Mouse (Mus musculus) stomach, postnatal 0 days (tissue): ENCODE data around the gene Olfr898. TPM values are rescaled to one million over a fixed set of nuclear protein-coding genes. Genes with fewer than 3 reads are reported as not detected.

Experiments used
- ATAC-seq: fragments of 200-750 bp; cut with Nextera tagmentation; 2 replicates; pipeline ENCODE4 v1.8.0; 2017; ENCODE audit not compliant: low FRiP score, low TSS enrichment
- DNase-seq: peaks from one replicate; pipeline ENCODE4 v3.0.0-alpha.2; 2016; ENCODE audit warnings: low spot score
- H3K27ac ChIP-seq: fragments of 300-500 bp; sonication (generic); replicated peaks from 2 replicates; pipeline ENCODE4 v1.5.1; 2014; ENCODE audit warnings: mild to moderate bottlenecking, control low read depth
- H3K27me3 ChIP-seq: fragments of 300-500 bp; sonication (generic); 2 replicates; pipeline ENCODE4 v1.6.1; 2014; ENCODE audit warnings: low read length; ENCODE audit not compliant: control insufficient read depth, insufficient read depth
- H3K36me3 ChIP-seq: fragments of 300-500 bp; sonication (generic); 2 replicates; pipeline ENCODE4 v1.6.1; 2014; ENCODE audit warnings: low read length, mixed read lengths; ENCODE audit not compliant: control insufficient read depth, insufficient read depth
- H3K4me1 ChIP-seq: fragments of 300-500 bp; sonication (generic); replicated peaks from 2 replicates; pipeline ENCODE4 v1.6.1; 2014; ENCODE audit warnings: antibody characterized with exemption; ENCODE audit not compliant: control insufficient read depth, insufficient read depth
- H3K4me2 ChIP-seq: fragments of 300-500 bp; sonication (generic); replicated peaks from 2 replicates; pipeline ENCODE4 v1.6.1; 2014; ENCODE audit warnings: low read depth, mild to moderate bottlenecking, control low read depth, moderate library complexity
- H3K4me3 ChIP-seq: fragments of 300-500 bp; sonication (generic); 2 replicates; pipeline ENCODE4 v1.5.1; 2014; ENCODE audit warnings: low read depth, low read length, control low read depth
- H3K9ac ChIP-seq: fragments of 300-500 bp; sonication (generic); 2 replicates; pipeline ENCODE4 v1.6.1; 2014; ENCODE audit warnings: mild to moderate bottlenecking, low read length, control low read depth, mixed read lengths
- H3K9me3 ChIP-seq: fragments of 300-500 bp; sonication (generic); 2 replicates; pipeline ENCODE4 v1.6.1; 2016; ENCODE audit warnings: low read length; ENCODE audit not compliant: control insufficient read depth
- CTCF ChIP-seq: IDR thresholded peaks from 2 replicates; pipeline ENCODE4 v1.5.1; 2016; ENCODE audit warnings: antibody characterized with exemption, low read depth, mild to moderate bottlenecking, moderate library complexity
- EP300 ChIP-seq: optimal IDR thresholded peaks from 2 replicates; pipeline ENCODE3; 2016; ENCODE audit warnings: antibody characterized with exemption
- WGBS: fragments of 180-500 bp; shearing (Covaris S2); extraction: QIAGEN DNeasy Blood & Tissue Kit; methylation state at CpG from one replicate; pipeline ENCODE4 v1.1.7; 2014; 5-methylcytosine and 5-hydroxymethylcytosine counted together
- polyA plus RNA-seq: library from polyadenylated mRNA; unstranded; fragments of >200 nt; fragmentation: Nextera tagmentation; extraction: Ambion mirVana; gene quantifications from 2 replicates; pipeline ENCODE4 v1.2.1, GENCODE M21; 2015

The Olfr898 gene
- polyA plus RNA-seq = not detected in 2 replicates

GRCm38 (mm10) chr9:38348111-38348510 is at the start of gene Olfr898:
Gene Olfr898, plus strand, starts transcription at chr9:38348411.
- TF ChIP-seq CTCF = no peak
- H3K4me2 ChIP-seq = no peak within 1 kb of the TSS
- H3K36me3 ChIP-seq = no peaks in the 10 kb centered on the region
- DNase-seq = no peak
- no peak within 1 kb of the TSS for H3K9ac ChIP-seq
- WGBS = 91% methylated on average over 4 of the region's 4 CpGs
- no peaks in the 10 kb centered on the region for H3K27me3 ChIP-seq
- no peak within 1 kb of the TSS for H3K27ac ChIP-seq
- H3K4me3 ChIP-seq = no peak within 1 kb of the TSS
- no peak for ATAC-seq
- no peaks in the 10 kb centered on the region for H3K9me3 ChIP-seq
- H3K4me1 ChIP-seq = no peaks in the 10 kb centered on the region

GRCm38 (mm10) chr9:38328760-38329159 is 19.5 kb upstream of the Olfr898 start, which contains the start of gene Olfr25:
Gene Olfr25, plus strand, starts transcription at chr9:38329060.
- H3K27me3 ChIP-seq = no peaks in the 10 kb centered on the region
- H3K27ac ChIP-seq = no peak within 1 kb of the TSS
- H3K36me3 ChIP-seq = no peaks in the 10 kb centered on the region
- no peaks in the 10 kb centered on the region for H3K4me1 ChIP-seq
- ATAC-seq (no peak), DNase-seq (no peak)
- H3K9ac ChIP-seq = no peak within 1 kb of the TSS
- no peak within 1 kb of the TSS for H3K4me2 ChIP-seq
- WGBS = 73% methylated on average over 3 of the region's 3 CpGs
- no peak for TF ChIP-seq EP300
- no peak for TF ChIP-seq CTCF
- H3K9me3 ChIP-seq = no peaks in the 10 kb centered on the region
- H3K4me3 ChIP-seq = no peak within 1 kb of the TSS

GRCm38 (mm10) chr9:38366596-38366995 is 18.4 kb downstream of the Olfr898 start, which contains the start of gene Olfr250:
Gene Olfr250, plus strand, starts transcription at chr9:38366896.
- no peak within 1 kb of the TSS for H3K4me3 ChIP-seq

GRCm38 (mm10) chr9:38376786-38377185 is 28.6 kb downstream of the Olfr898 start, which contains the start of gene Olfr251:
Gene Olfr251, plus strand, starts transcription at chr9:38377086.
- Histone ChIP-seq H3K36me3 (no peaks in the 10 kb centered on the region), H3K27me3 (no peaks in the 10 kb centered on the region), H3K9ac (no peak within 1 kb of the TSS), H3K4me2 (no peak within 1 kb of the TSS), H3K9me3 (no peaks in the 10 kb centered on the region), H3K27ac (no peak within 1 kb of the TSS), H3K4me1 (no peaks in the 10 kb centered on the region), H3K4me3 (no peak within 1 kb of the TSS)
- WGBS = 41% methylated on average over 2 of the region's 2 CpGs
- TF ChIP-seq CTCF (no peak), EP300 (no peak)
- no peak for DNase-seq
- ATAC-seq = no peak

More at GRCm38 (mm10) chr9:38366596-38366995, 18.4 kb downstream of the Olfr898 start, which contains the start of gene Olfr250:
- DNase-seq (no peak), ATAC-seq (no peak)
- no peaks in the 10 kb centered on the region for H3K4me1 ChIP-seq
- H3K9ac ChIP-seq = no peak within 1 kb of the TSS
- no peaks in the 10 kb centered on the region for H3K36me3 ChIP-seq
- H3K9me3 ChIP-seq = no peaks in the 10 kb centered on the region
- no peak for TF ChIP-seq CTCF
- H3K4me2 ChIP-seq = no peak within 1 kb of the TSS
- H3K27ac ChIP-seq = no peak within 1 kb of the TSS
- H3K27me3 ChIP-seq = no peaks in the 10 kb centered on the region
- 91% methylated on average over 2 of the region's 2 CpGs for WGBS

- WGBS = 78% methylated on average over 1 of the region's 1 CpGs
- no peak within 1 kb of the TSS for H3K4me2 ChIP-seq
- no peaks in the 10 kb centered on the region for H3K4me1 ChIP-seq
- ATAC-seq (no peak), DNase-seq (no peak)
- no peaks in the 10 kb centered on the region for H3K9me3 ChIP-seq
- no peaks in the 10 kb centered on the region for H3K36me3 ChIP-seq
- no peaks in the 10 kb centered on the region for H3K27me3 ChIP-seq
- no peak within 1 kb of the TSS for H3K9ac ChIP-seq
- no peak within 1 kb of the TSS for H3K4me3 ChIP-seq
- TF ChIP-seq CTCF (no peak), EP300 (no peak)
- H3K27ac ChIP-seq = no peak within 1 kb of the TSS
Measured at GRCm38 (mm10) chr9:38401398-38401797, 53.2 kb downstream of the Olfr898 start, which contains the start of gene Olfr147. Gene Olfr147, plus strand, starts transcription at chr9:38401698.

Other genes with a start within 250 kb of the Olfr898 start
- not detected in 2 replicates for gene Olfr888, start 240.3 kb upstream of the Olfr898 start, polyA plus RNA-seq
- 0.02 and 0.05 TPM in 2 replicates for gene Olfr889, start 233.2 kb upstream of the Olfr898 start, polyA plus RNA-seq
- 0.04 and 0.06 TPM in 2 replicates for gene Olfr890, start 205.9 kb upstream of the Olfr898 start, polyA plus RNA-seq
- not detected in 2 replicates for gene Olfr891, start 167.6 kb upstream of the Olfr898 start, polyA plus RNA-seq
- gene Olfr893, start 140.0 kb upstream of the Olfr898 start, polyA plus RNA-seq = 0.06 and 0.11 TPM in 2 replicates
- not detected in 2 replicates for gene Olfr894, start 130.4 kb upstream of the Olfr898 start, polyA plus RNA-seq
- gene Olfr143, start 95.6 kb upstream of the Olfr898 start, polyA plus RNA-seq = not detected in 2 replicates
- gene Olfr895, start 80.6 kb upstream of the Olfr898 start, polyA plus RNA-seq = not detected in 2 replicates
- gene Olfr896-ps1, start 57.3 kb upstream of the Olfr898 start, polyA plus RNA-seq = not detected in 2 replicates
- gene Olfr25, start 19.4 kb upstream of the Olfr898 start, polyA plus RNA-seq = not detected in 2 replicates
- gene Olfr250, start 18.5 kb downstream of the Olfr898 start, polyA plus RNA-seq = not detected in 2 replicates
- not detected in 2 replicates for gene Olfr251, start 28.7 kb downstream of the Olfr898 start, polyA plus RNA-seq
- gene Olfr147, start 53.3 kb downstream of the Olfr898 start, polyA plus RNA-seq = not detected in 2 replicates
- not detected in 2 replicates for gene Olfr901, start 81.0 kb downstream of the Olfr898 start, polyA plus RNA-seq
- gene Olfr902, start 99.2 kb downstream of the Olfr898 start, polyA plus RNA-seq = not detected in 2 replicates
- gene Olfr904, start 114.7 kb downstream of the Olfr898 start, polyA plus RNA-seq = not detected in 2 replicates
- gene Olfr905, start 122.7 kb downstream of the Olfr898 start, polyA plus RNA-seq = not detected in 2 replicates
- not detected in 2 replicates for gene Olfr906, start 138.7 kb downstream of the Olfr898 start, polyA plus RNA-seq
- not detected in 2 replicates for gene Olfr907, start 147.4 kb downstream of the Olfr898 start, polyA plus RNA-seq
- gene Olfr911-ps1, start 173.2 kb downstream of the Olfr898 start, polyA plus RNA-seq = not detected in 2 replicates
- gene Olfr910, start 189.4 kb downstream of the Olfr898 start, polyA plus RNA-seq = not detected in 2 replicates
- gene Olfr912, start 231.8 kb downstream of the Olfr898 start, polyA plus RNA-seq = 0.01 TPM in 1 of 2 replicates, not detected in the other
- gene Olfr913, start 244.3 kb downstream of the Olfr898 start, polyA plus RNA-seq = 0.04 TPM in 1 of 2 replicates, not detected in the other